Mouse (Mus musculus): ENCODE results near the gene Chtf18. TPM values are rescaled to one million over a fixed set of nuclear protein-coding genes. Genes with fewer than 3 reads are reported as not detected.

Gene Chtf18
- total and polyA plus RNA-seq, 3 experiments = 11.9 to 38.2 (median 24.8) TPM

DNA sequence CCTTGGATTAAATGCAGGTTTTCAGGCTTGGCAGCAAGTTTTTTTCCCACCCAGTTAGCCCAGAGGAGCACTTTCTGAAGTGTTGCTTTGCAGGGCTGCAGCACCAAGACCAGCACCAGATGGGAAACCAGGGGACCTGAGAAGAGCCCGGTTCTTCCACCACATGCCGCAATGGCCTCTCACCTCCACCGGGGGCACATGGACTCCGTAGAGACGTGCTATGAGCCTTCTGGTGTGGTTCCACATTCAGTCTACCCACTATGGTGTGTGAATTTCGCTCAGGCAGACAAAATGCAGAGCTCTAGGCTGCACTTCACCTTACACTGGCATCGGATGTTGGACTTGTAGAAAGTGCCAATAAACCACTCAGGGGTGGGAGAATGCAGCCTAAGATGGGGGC is 40.9 kb downstream of the Chtf18 start:
- Histone ChIP-seq H3K9me3 (replicated peaks; ENCODE audit: low read length) (no peaks in the 10 kb centered on the region), H3K79me2 (replicated peaks; ENCODE audit: control insufficient read depth, extremely low read depth, insufficient read depth, poor library complexity, severe bottlenecking) (no peaks in the 10 kb centered on the region), H3K4me1 (ENCODE audit: control insufficient read depth in 1 of 2, insufficient read depth in 2 of 2) (no peaks in the 10 kb centered on the region), H3K9ac (ENCODE audit: insufficient read depth, low read depth) (no peak overlapping the region), H3K27me3 (replicated peaks) (peaks cover 88% of the 10 kb centered on the region), H3K4me2 (ENCODE audit: insufficient read depth, low read depth, poor library complexity, severe bottlenecking) (no peak overlapping the region), H3K27ac (ENCODE audit: insufficient read depth, low read depth) (no peak overlapping the region), H3K4me3 (replicated peaks in 1 of 3; ENCODE audit: low read depth in 2 of 3, low read length in 2 of 3, poor library complexity in 1 of 3) (no peak overlapping the region), H3K36me3 (replicated peaks in 1 of 2; ENCODE audit: control insufficient read depth in 1 of 2, insufficient read depth in 1 of 2, low read length in 1 of 2) (no peaks in the 10 kb centered on the region)
- in situ Hi-C loops (cut with MboI; ENCODE audit: low pct_ligation_motif_present, low pct_unique_long_range_greater_than_20kb, low sequenced_read_pairs) (no loop called here), dilution Hi-C loops (cut with MboI; ENCODE audit: extremely low pct_ligation_motif_present, extremely low pct_unique_long_range_greater_than_20kb, low sequenced_read_pairs) (no loop called here)
- TF ChIP-seq USF2 (conservative IDR thresholded peaks at IDR 0.05; ENCODE audit: low read depth, low read length) (no peak), CTCF (conservative IDR thresholded peaks at IDR 0.05 in 1 of 2, IDR thresholded peaks at IDR 0.05 in 1 of 2; ENCODE audit: low read depth in 2 of 2, low read length in 2 of 2) (peak; percentile 11 to 33; a peak in 2 of 4 replicates)
- DNase-seq (ENCODE audit: extremely low read depth) = peak; percentile 17

DNA sequence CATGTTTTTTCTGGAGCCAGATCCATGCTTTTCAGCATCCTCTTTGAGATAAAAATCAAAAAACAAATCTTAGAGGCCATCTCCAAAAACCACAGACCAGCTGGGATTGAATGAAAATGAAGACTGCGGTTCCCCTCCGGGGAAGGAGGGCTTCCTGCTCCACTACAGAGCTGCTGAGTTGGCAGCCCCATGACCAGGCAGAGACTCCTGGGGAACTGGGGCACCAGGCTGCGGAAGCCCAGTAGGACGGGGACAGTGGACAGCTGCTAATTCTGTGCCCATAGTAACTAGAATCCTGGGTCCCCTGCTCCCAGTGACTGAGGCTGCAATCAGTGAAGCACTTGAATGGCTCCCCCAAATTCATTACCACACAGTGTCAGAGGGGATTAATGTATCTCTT is 45.6 kb downstream of the Chtf18 start:
- Histone ChIP-seq H3K9ac (ENCODE audit: insufficient read depth, low read depth) (no peak overlapping the region), H3K27me3 (replicated peaks) (peaks cover 79% of the 10 kb centered on the region), H3K36me3 (replicated peaks in 1 of 2; ENCODE audit: control insufficient read depth in 1 of 2, insufficient read depth in 1 of 2, low read length in 1 of 2) (no peaks in the 10 kb centered on the region), H3K79me2 (replicated peaks; ENCODE audit: control insufficient read depth, extremely low read depth, insufficient read depth, poor library complexity, severe bottlenecking) (no peaks in the 10 kb centered on the region), H3K4me3 (replicated peaks in 1 of 3; ENCODE audit: low read depth in 2 of 3, low read length in 2 of 3, poor library complexity in 1 of 3) (no peak overlapping the region), H3K4me2 (ENCODE audit: insufficient read depth, low read depth, poor library complexity, severe bottlenecking) (no peak overlapping the region), H3K9me3 (replicated peaks; ENCODE audit: low read length) (peaks cover under 1% of the 10 kb centered on the region), H3K4me1 (ENCODE audit: control insufficient read depth in 1 of 2, insufficient read depth in 2 of 2) (peaks cover 0 to 10% of the 10 kb centered on the region in 2 experiments; a peak in 3 of 4 replicates), H3K27ac (ENCODE audit: insufficient read depth, low read depth) (no peak overlapping the region)
- dilution Hi-C loops (cut with MboI; ENCODE audit: extremely low pct_ligation_motif_present, extremely low pct_unique_long_range_greater_than_20kb, low sequenced_read_pairs) (no loop called here), in situ Hi-C loops (cut with MboI; ENCODE audit: low pct_ligation_motif_present, low pct_unique_long_range_greater_than_20kb, low sequenced_read_pairs) (no loop called here)
- TF ChIP-seq NELFE (IDR thresholded peaks at IDR 0.05; ENCODE audit: low read depth, low read length) (no peak), ZMIZ1 (IDR thresholded peaks at IDR 0.05; ENCODE audit: low read depth, low read length) (no peak), MXI1 (IDR thresholded peaks at IDR 0.05; ENCODE audit: low read depth, low read length) (no peak), CHD1 (IDR thresholded peaks at IDR 0.05; ENCODE audit: low read depth, low read length) (no peak), SMC3 (IDR thresholded peaks at IDR 0.05; ENCODE audit: low read depth, low read length) (no peak), HCFC1 (IDR thresholded peaks at IDR 0.05; ENCODE audit: low read depth, low read length) (no peak), POLR2AphosphoS2 (IDR thresholded peaks at IDR 0.05; ENCODE audit: low read depth, low read length) (no peak), GABPA (IDR thresholded peaks at IDR 0.05; ENCODE audit: insufficient replicate concordance, low read depth, low read length) (no peak), ELF1 (IDR thresholded peaks at IDR 0.05; ENCODE audit: low read depth, low read length) (no peak), MYC (IDR thresholded peaks at IDR 0.05; ENCODE audit: low read depth, low read length) (no peak), E2F4 (IDR thresholded peaks at IDR 0.05; ENCODE audit: insufficient replicate concordance, low read depth, low read length) (no peak), MEF2A (IDR thresholded peaks at IDR 0.05; ENCODE audit: borderline replicate concordance, low read depth, low read length) (no peak), SIN3A (IDR thresholded peaks at IDR 0.05; ENCODE audit: low read length) (no peak)
- DNase-seq (ENCODE audit: extremely low read depth) = no peak

DNA sequence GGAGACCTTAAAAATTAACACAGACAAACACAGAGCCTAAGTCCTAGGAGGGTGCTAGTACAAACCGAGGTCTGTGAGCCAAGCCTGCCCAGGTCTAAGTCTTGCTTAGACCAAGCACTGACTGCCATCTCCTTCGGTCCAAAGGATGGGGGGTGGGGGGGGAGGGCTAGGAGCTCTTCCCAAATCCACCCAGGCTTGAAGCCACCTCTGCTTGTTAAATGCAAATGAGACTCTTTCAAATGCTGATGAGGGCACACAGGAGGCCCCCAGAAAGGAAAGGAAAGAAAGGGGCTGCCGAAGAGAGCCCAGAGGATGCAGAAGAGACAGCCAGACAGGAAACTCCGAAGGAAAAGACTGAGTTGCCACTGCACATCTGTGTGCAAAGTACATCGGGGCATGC is 47.4 kb downstream of the Chtf18 start:
- Histone ChIP-seq H3K4me1 (ENCODE audit: control insufficient read depth in 1 of 2, insufficient read depth in 2 of 2) (peaks cover 0 to 10% of the 10 kb centered on the region in 2 experiments; a peak in 3 of 4 replicates), H3K27ac (ENCODE audit: insufficient read depth, low read depth) (no peak overlapping the region), H3K4me2 (ENCODE audit: insufficient read depth, low read depth, poor library complexity, severe bottlenecking) (no peak overlapping the region), H3K4me3 (replicated peaks in 1 of 3; ENCODE audit: low read depth in 2 of 3, low read length in 2 of 3, poor library complexity in 1 of 3) (no peak overlapping the region), H3K36me3 (replicated peaks in 1 of 2; ENCODE audit: control insufficient read depth in 1 of 2, insufficient read depth in 1 of 2, low read length in 1 of 2) (no peaks in the 10 kb centered on the region), H3K79me2 (replicated peaks; ENCODE audit: control insufficient read depth, extremely low read depth, insufficient read depth, poor library complexity, severe bottlenecking) (no peaks in the 10 kb centered on the region), H3K9me3 (replicated peaks; ENCODE audit: low read length) (peaks cover 16% of the 10 kb centered on the region), H3K9ac (ENCODE audit: insufficient read depth, low read depth) (no peak overlapping the region), H3K27me3 (replicated peaks) (peaks cover 69% of the 10 kb centered on the region)
- in situ Hi-C loops (cut with MboI; ENCODE audit: low pct_ligation_motif_present, low pct_unique_long_range_greater_than_20kb, low sequenced_read_pairs) (no loop called here), dilution Hi-C loops (cut with MboI; ENCODE audit: extremely low pct_ligation_motif_present, extremely low pct_unique_long_range_greater_than_20kb, low sequenced_read_pairs) (no loop called here)
- no peak for DNase-seq (ENCODE audit: extremely low read depth)
- TF ChIP-seq ZKSCAN1 (IDR thresholded peaks at IDR 0.05; ENCODE audit: borderline replicate concordance, low read depth, low read length) = no peak
- no peak for TF ChIP-seq RCOR1 (conservative IDR thresholded peaks at IDR 0.05; ENCODE audit: low read depth, low read length)
- no peak for TF ChIP-seq SMC3 (IDR thresholded peaks at IDR 0.05; ENCODE audit: low read depth, low read length)
- no peak for TF ChIP-seq CHD1 (IDR thresholded peaks at IDR 0.05; ENCODE audit: low read depth, low read length)
- TF ChIP-seq POLR2AphosphoS2 (IDR thresholded peaks at IDR 0.05; ENCODE audit: low read depth, low read length) = no peak
- TF ChIP-seq IRF4 (IDR thresholded peaks at IDR 0.05; ENCODE audit: low read depth, low read length) = no peak
- TF ChIP-seq JUN (IDR thresholded peaks at IDR 0.05; ENCODE audit: insufficient read depth, low read depth, low read length) = no peak

All from CH12.LX (cell line).